Mouse (Mus musculus): ENCODE results near the gene Lrrc14b.

Gene Lrrc14b

DNA sequence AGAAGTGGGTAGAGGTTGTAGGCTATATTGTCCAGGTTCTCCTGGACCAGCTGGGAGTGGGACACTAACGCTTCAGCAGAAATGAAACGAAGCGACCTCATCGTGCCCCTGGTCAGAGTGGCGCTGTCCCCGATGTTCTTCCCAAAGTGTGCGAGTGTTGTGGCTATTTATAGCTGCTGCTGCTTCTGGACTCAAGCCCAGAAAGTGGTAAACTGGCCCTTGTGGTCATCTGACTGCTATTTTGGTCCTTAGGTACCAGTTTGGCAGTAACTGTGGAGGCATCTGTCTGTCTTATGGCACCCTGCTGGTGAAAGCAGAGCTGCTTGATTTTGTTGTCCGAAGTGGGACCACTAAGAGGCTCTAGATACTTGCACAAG lies at the start of gene Lrrc14b:
Gene Lrrc14b, minus strand, starts transcription at position 147 of the 377 bp plus-strand sequence.
- WGBS = 34% methylated on average over 8 of the region's 8 CpGs

DNA sequence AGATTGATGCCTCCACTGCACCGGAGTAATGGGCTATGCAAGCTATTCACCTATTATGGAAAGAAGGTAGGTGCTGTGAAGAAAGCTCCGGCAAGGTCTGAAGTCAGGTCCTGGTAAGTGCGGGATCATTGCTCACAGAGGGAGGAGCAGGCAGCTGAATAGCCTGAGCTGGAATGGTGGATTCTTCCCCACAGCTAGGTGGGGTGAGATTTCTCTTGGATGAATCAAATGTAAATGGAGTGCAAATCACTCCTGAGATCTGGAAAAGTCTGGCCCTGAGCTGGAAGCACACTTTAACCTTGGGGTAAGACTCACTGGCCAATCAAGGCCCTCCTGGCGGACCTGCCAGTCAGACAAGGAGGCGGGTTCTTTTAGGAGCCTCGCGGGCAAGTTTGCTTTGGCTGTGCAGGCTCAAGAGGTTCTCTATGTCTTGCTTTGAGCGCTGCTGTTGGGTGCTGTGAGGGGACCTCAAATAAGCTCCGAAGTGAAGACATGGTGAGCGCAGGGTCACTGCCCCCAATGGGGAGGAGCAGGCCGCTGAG lies 35.6 kb upstream of the Lrrc14b start, which contains the start of gene Ftl1-ps1:
Gene Ftl1-ps1, plus strand, starts transcription at position 397 of the 542 bp plus-strand sequence.
- WGBS = 16% methylated on average over 11 of the region's 11 CpGs

DNA sequence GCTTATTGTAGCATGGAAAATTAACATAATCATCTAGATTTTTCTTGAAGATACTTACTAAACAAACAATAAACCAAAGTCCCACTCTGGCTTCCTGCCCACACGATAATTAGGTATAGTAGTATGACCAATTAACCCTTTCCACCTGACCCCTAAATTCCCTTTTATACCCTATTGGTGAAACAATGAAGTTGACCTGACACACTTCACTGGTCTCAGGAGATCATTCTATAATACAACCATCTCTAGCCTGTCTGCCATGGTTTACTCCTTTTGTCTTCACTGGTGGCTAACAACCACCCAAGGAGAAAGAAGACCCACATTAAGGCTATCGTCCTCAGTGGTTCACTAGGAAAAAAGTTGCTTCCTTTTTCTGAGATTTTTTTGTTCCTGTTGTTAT lies 27.4 kb upstream of the Lrrc14b start:
- 73% methylated on average over 2 of the region's 2 CpGs for WGBS

DNA sequence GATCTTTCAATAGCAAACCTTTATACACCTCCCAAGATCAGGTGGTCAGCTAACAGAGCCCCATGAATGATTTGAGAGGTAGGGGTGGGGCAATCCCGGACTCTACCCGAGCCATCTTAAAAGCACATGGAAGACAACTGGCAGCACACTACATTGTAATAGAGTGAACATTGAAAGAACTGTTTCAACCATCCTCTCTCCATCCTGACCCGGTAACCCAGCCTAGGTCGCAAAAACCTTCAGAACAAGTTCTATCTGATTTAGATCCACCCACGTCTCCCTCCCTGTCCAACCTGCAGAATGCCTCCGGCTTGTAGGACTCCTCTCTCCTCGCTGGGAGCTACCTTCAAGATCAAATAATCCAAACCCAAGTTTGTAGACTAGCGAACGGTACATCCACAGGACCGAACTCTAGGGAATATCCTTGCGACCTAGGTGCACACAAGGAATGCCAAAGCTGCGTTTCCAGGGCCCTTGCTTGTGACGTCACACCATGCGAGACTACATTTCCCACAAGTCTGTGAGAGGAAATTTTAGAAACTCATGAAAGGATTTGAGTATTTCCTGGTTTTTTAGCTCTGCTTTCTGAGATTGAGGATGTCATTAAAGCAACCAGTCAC lies 26.7 kb upstream of the Lrrc14b start, which contains the start of gene Zfp72:
Gene Zfp72, minus strand, starts transcription at position 466 of the 620 bp plus-strand sequence.
- WGBS = under 1% methylated on average over 14 of the region's 14 CpGs

DNA sequence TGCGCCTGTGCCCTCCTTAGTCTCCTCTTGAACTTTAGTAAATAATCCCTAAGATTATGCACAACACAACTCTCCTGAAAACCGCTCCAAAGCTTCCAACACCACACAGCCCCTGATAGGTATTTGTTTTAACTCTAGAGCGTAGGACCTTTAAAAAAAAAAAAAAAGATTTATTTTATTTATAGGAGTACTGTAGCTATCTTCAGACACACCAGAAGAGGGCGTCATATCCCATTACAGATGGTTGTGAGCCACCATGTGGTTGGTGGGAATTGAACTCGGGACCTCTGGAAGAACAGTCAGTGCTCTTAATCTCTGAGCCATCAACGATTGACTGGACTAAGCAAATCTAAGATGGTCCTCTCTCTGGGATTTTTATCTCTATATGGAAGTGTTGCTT lies 25.9 kb upstream of the Lrrc14b start:
- 50% methylated on average over 6 of the region's 6 CpGs for WGBS

DNA sequence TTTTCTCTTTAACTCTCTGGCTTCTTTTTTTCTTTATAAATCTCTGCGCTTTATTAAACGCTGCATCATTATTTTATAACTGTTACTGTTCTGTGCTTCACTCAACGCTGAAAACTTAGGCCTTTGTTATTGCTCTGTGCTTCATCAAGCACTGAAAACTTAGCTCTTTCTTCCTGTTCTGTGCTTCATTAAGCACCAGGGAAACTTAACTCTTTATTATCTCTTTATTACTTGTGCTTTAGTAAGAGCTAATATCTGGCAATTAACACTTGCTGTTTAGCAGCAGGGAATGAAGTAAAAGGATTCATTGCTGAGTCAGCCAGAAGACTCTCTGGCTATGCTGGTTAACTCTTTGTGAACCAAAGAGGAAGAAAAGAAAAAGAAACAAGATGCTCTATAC lies 18.5 kb upstream of the Lrrc14b start:
- WGBS = 35% methylated on average over 3 of the region's 3 CpGs

DNA sequence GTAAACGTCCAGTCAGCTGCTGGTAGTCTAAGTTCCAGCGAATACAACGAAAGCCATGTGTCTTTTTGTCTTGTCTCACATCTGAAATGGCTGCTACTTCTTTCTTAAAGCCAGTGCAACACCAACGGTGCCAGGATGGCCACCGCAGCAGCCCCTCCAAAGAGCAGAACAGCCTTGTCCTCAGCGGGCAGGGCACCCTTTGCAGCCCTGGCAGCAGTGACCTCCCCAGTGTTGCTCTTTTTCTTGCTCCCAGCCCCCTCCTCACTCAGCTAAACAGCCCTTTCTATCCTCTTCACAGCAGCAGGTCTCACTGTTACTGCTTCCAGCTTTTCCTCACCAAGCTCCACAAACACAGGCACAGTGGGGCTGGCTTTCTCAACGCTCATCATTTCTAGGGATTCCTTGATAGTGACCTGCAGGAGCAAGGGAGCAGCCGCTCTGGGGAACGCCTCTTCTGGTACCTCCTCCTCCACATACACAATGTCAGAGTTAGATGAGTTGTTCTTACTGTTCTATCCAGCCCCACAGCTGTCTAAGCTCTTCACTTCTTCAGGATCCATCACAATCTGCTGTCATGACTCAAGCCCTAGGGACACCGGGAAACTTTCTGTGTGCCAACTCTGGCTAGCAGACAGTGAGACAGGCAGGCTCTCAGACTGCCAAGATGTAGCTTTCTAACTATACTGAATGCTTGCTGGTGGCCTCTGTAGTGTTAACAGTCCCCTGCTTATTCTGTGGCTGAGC lies 17.9 kb upstream of the Lrrc14b start:
- WGBS = 53% methylated on average over 10 of the region's 10 CpGs

DNA sequence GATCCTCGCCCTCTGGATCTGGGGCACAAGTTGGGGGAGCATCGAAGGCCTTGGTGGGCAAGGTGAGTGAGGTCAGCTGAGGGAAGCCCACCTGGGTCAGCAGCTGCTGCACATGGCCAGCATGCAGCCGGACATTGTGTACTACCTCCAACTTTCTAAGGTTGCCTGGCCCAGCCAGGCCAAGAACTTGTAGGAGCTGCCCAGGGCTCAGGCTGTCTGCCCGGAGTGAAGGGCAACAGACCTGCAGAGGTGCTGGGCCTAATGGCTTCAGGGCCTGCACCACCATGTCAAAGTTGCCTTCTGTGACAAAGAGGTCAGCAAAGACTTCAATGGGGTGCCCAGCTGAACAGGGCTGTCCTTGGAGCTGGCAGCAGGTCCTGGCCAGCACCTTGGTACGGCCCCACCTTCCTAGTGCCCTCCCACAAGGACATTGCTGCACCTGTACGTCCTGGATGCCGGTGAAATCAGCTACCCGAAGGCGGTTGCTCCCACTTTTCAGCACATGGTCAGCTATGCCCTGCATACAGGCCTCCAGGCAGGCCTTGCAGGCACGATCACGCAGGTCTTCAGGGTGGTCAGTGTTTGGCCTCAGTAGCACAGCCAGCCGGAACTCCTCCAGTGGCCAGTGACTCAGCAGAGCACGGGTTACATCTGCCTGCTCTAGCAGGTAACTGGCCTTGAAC lies 488 bp downstream of the Lrrc14b start:
- 86% methylated on average over 13 of the region's 13 CpGs for WGBS

DNA sequence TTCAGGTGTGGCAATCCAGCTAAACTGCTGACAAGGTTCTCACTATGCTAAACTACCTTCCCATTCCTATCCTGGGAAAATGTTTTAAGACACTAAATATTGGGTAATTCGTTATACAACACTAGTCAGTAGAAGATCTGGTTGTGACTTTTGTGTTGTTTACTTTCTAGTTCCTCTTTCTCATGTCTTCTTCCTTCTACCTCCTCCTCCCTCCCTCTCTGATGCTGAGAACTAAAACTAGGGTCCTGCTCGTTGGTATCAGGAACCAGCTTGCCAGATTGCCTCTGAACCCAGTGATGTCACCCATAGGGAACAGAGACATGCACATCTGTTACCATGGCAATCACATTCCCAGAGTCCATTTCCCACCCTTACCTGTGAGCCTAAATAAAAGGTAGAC lies 1.6 kb downstream of the Lrrc14b start:
- 50% methylated on average over 2 of the region's 2 CpGs for WGBS

DNA sequence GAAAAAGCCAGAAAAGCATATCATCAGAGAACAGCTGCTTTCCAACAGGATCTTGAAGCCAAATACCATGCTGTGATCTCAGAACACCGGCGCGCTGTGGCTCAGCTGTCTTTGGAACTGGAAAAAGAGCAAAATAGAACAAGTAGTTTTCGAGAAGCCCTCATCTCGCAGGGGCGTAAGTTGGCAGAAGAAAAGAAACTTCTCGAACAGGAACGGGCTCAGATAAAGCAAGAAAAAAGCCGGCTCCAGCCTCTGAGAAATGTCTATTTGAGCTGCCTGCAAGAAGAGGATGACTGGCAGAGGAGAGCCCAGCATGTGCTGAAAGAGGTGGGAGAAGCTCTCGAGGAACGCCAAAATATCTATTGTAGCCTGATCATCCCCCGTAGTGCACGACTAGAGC lies 7.3 kb downstream of the Lrrc14b start:
- WGBS = 63% methylated on average over 13 of the region's 13 CpGs

DNA sequence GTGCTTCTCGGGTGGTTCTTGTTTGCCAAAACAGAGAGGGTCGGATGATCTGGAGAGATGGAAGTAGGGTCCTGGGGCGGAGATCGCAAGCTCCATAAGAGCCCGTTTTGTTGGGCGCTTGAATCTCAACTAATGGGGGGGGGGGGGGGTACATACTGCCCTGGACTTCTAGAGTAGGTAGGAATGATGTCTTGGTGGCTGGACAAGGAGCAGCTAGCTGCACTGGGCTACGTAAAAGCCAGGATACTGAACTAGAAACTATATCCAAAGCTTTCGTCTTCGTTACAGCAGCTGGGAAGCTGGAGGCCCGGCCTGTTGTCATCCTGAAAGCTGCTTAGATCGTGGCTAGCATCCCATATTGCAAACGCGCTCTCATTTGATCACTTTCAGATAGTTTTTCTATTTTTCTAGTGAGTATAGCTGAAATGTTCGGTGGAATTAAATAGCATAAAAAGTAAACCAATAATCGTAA lies 13.3 kb downstream of the Lrrc14b start:
- 3% methylated on average over 15 of the region's 15 CpGs for WGBS

DNA sequence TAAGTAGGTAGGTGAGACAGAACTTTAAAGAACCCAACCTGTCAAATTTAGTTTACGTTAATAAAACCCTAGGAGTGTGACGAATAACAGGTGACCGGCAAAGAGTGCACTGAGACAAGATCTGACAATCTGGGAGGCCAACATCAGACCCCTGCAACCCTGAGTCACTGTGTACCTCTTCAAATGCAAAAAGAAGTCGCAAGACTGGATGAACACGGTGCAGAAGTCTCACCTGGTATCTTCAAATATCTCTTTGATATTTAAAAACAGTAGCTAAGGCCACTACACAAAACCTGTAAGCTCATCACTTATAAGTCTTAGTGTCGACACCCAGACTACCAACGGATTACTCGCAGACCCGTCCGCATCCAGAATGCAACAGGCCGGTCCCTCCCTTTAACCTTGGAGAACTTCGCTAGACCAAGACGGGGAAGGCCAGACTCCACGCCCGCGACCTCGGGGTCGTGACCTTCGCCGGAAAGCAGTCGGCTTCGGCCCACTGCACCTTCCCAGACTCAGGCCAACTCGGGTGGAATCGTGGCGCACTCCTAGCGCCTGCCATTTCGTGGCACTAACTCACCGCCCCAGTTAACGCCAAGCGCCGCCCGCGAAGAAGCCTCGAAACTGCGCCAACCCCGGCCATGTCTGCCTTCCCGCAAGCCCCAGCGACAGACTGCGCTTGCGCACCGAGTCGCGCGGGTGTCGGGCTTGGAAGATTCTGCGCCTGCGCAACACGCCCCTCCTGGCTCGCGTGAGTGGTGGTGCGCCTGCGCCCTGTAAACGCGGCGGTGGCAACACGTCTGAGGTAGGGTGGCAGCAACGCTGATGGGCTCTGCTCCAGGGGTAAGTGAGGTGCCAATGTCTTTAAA lies 14.0 kb downstream of the Lrrc14b start, which contains the start of the genes Sdha and Ccdc127:
Gene Sdha, minus strand, starts transcription at position 715 of the 869 bp plus-strand sequence.
Gene Ccdc127, plus strand, starts transcription at position 744 of the 869 bp plus-strand sequence.
- under 1% methylated on average over 57 of the region's 57 CpGs for WGBS

DNA sequence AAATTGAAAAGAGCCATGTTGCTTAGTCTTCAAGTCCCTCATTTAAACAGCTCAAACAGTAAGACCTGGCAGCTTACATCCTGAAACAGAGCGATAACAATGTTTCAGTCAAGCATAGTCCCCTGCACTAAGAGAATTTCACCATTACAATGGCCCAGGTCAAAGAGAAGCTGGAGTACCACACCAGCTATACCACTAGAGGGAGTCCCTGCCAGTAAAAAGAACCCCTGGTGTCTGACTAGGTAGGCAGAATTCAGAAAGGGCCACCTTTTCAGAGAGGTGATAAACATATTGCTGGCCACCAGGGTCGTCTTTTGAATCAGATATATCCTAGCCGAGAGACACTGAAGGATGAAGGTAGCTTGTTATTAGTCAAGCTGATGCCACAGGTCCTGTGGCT lies 22.8 kb downstream of the Lrrc14b start:
- 50% methylated on average over 3 of the region's 3 CpGs for WGBS

DNA sequence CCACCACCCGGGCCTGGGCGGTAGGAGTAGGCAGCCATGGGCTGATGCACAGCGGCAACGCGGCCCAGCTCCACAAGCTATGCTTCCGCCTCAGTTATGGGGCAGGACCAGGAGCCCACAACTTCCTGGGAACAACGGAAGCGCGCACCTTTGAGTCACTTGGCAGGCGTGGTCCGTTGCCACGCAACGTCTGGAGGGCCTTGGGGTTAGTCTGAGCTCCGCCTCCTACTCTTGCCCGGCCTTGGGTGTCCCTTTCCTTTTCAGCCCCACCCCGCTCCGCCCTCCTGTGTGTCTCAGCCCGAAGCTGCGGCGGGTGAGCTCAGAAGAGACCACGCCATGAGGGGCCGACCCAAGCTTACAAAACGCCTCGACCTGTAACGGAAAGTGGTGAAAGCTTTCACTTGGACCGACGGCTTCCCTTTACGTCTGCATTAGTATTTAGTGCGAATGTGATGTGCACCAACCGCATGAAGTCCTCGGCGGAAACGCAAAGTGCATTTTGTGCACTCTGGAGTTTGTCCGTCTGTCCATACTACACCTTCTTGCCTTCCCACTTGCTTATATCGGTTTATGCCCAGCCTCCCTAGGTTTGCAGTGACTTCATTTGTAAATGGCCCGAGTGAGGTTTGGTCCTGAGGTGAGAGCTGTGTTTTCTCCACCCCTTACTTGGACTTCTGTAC lies 46.5 kb downstream of the Lrrc14b start, which contains the start of gene Pdcd6:
Gene Pdcd6, minus strand, starts transcription at position 411 of the 680 bp plus-strand sequence.
- under 1% methylated on average over 36 of the region's 36 CpGs for WGBS

DNA sequence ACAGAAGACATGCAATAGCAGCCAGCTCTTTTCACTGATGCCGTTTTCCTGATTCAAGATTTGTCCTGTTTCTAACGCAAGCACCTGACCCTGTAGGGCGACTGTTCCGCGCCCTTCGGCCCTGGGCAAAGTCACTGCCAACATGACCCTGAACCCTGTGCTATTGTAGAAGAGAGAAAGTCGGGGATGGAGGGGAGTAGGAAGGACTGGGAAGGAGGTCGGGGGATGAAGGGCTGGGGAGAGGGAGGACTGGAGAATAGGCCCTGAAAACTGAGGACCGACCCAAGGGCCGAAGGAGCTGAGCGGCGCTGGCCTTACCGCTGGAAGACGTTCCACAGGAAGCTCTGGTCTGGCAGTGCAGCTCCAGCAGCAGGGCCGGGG lies 47.0 kb downstream of the Lrrc14b start:
- WGBS = under 1% methylated on average over 15 of the region's 15 CpGs

DNA sequence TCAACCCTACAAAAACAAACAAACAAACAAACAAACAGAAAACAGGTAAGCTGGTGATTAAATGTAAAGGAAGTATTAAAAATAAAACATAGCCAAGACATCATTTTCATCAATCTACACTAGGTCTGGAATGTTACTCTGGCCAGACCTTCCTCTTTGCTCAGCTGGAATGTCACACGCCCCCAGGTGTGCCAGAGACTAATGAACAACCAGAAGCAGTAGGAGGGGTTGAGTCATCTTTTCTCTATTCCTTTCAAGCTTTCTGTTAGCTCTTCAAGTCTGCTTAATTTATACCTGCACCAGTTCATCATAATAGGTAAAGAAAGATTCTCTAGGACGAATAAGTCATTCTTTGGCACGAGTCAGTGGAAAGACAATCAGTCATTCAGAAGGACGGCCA lies 47.4 kb downstream of the Lrrc14b start:
- WGBS = 20% methylated on average over 4 of the region's 4 CpGs

DNA sequence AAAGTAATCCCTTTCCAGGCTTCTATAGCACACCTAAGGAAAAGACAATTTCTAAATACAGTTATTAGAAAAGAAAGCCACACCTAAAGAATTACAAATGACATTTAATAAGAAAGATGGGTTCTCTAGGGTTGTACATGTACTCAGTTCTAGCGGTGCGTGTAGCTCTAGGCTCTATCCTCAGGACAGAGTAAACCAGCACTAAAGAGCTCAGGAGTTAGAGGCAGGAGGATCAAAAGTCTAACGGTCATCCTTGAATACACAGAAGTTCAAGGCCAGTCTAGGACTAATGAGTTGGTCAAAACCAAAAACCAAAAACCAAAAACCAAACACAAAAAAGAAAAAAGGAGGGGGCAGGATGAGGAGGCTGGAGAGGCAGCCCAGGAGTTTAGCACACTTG lies 49.2 kb downstream of the Lrrc14b start:
- 97% methylated on average over 3 of the region's 3 CpGs for WGBS

All from cerebral cortex, adult 2 months (tissue).